Mouse (Mus musculus) heart, adult 2 months (tissue): ENCODE results near the gene Pigyl.

Experiments
- CTCF ChIP-seq: fragments of 200-600 bp; IDR thresholded peaks from 2 replicates; pipeline ENCODE4 v1.8.1; 2022; ENCODE audit warnings: antibody characterized with exemption, mild to moderate bottlenecking, moderate library complexity
- EP300 ChIP-seq: fragments of 200-500 bp; IDR thresholded peaks from 2 replicates; pipeline ENCODE4 v1.6.1; 2011; ENCODE audit warnings: low read depth, low read length, control low read depth; ENCODE audit not compliant: insufficient read depth
- POLR2A ChIP-seq: fragments of 200-500 bp; IDR thresholded peaks from 2 replicates; pipeline ENCODE4 v1.6.1; 2011; ENCODE audit warnings: mild to moderate bottlenecking, low read depth, low read length, control low read depth; ENCODE audit not compliant: insufficient read depth

DNA sequence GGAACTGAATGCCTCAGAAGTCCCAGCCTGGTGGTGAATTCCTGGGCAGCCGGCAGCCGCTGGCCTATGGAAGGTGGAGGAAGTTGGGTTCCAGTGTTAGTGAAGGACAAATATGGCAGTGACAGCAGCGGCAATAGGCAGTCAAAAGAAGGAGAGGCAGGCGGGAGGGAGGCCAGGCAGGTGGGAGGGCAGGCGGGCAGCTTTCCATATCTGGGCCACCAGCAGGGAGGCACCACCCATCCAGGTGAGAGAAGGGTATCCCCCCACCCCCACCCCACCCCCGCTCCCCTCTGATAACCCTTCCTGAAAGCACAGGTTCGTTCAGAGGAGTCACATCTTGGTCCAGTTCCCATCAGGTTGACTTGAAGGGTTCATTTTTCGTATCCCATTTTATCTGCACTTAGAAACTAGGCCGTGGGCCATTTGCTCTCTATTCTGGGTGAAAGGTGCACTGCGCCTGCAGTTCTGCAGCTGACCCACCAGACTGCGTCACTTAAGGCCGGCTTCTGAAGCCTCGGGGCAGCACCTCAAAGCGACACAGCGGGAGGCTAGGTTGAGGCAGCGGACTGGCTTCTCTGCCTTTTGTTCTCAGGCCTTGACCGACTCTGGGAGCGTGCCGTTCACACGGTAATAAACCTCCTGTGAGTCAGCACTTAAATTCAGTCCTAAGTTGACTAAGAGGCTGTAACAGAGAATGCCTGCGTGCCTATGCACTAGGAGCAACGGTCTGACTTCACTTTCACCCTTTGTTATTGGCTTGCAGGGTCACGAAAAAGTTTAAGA is 19.7 kb upstream of the Pigyl start:
- TF ChIP-seq POLR2A: no peak
- TF ChIP-seq CTCF: no peak
- no peak for TF ChIP-seq EP300
